Mouse (Mus musculus): ENCODE measurements around the gene Fdxr.

GRCm38 (mm10) chr11:115285282-115285681 lies 8.4 kb upstream of the Fdxr start:
- TF ChIP-seq CTCF (IDR thresholded peaks at IDR 0.05; ENCODE audit: low read depth, low read length) (no peak), POLR2A (IDR thresholded peaks at IDR 0.05; ENCODE audit: extremely low read depth, insufficient read depth, low read length) (no peak)

All from liver, adult 2 months (tissue).